Mouse (Mus musculus) liver, postnatal 0 days (tissue): ENCODE data around the gene Drg2. TPM values are rescaled to one million over a fixed set of nuclear protein-coding genes. Genes with fewer than 3 reads are reported as not detected.

ENCODE experiments used
- ATAC-seq: fragments of 200-750 bp; cut with Nextera tagmentation; 2 replicates; pipeline ENCODE4 v1.8.0; 2017; ENCODE audit warnings: mild to moderate bottlenecking, moderate library complexity
- DNase-seq: peaks from one replicate; pipeline ENCODE4 v3.0.0-alpha.2; 2016
- H3K27ac ChIP-seq: fragments of 300-500 bp; sonication (generic); 2 replicates; pipeline ENCODE4 v1.5.1; 2014; ENCODE audit warnings: antibody characterized with exemption, moderate library complexity, mild to moderate bottlenecking, low read depth
- H3K27me3 ChIP-seq: fragments of 300-500 bp; sonication (generic); 2 replicates; pipeline ENCODE4 v1.6.1; 2014; ENCODE audit warnings: low read length, control low read depth, mixed read lengths; ENCODE audit not compliant: insufficient read depth
- H3K36me3 ChIP-seq: fragments of 300-500 bp; sonication (generic); replicated peaks from 2 replicates; pipeline ENCODE4 v1.6.1; 2014; ENCODE audit warnings: mild to moderate bottlenecking, control low read depth, low read length, moderate library complexity, mixed read lengths; ENCODE audit not compliant: insufficient read depth
- H3K4me1 ChIP-seq: fragments of 300-500 bp; sonication (generic); 2 replicates; pipeline ENCODE4 v1.6.1; 2014; ENCODE audit warnings: antibody characterized with exemption, mild to moderate bottlenecking, control low read depth; ENCODE audit not compliant: insufficient read depth
- H3K4me2 ChIP-seq: fragments of 300-500 bp; sonication (generic); 2 replicates; pipeline ENCODE4 v1.6.1; 2014; ENCODE audit warnings: low read depth, mild to moderate bottlenecking, low read length, moderate library complexity, mixed read lengths
- H3K4me3 ChIP-seq: fragments of 300-500 bp; sonication (generic); 2 replicates; pipeline ENCODE4 v1.5.1; 2014; ENCODE audit warnings: low read depth, low read length
- H3K9ac ChIP-seq: fragments of 300-500 bp; sonication (generic); replicated peaks from 2 replicates; pipeline ENCODE4 v1.6.1; 2014; ENCODE audit warnings: mild to moderate bottlenecking, moderate library complexity
- H3K9me3 ChIP-seq: fragments of 300-500 bp; sonication (generic); 2 replicates; pipeline ENCODE4 v1.6.1; 2016; ENCODE audit warnings: mild to moderate bottlenecking, control low read depth, low read length, mixed read lengths
- CTCF ChIP-seq: sonication (generic); IDR thresholded peaks from 2 replicates; pipeline ENCODE4 v1.5.1; 2016; ENCODE audit warnings: antibody characterized with exemption, low read depth
- EP300 ChIP-seq: IDR thresholded peaks from 2 replicates; pipeline ENCODE4 v1.6.1; 2016; ENCODE audit warnings: antibody characterized with exemption, low read depth, mild to moderate bottlenecking
- WGBS: fragments of 180-500 bp; shearing (Covaris S2); extraction: QIAGEN DNeasy Blood & Tissue Kit; methylation state at CpG from one replicate; pipeline ENCODE4 v1.1.7; 2014; ENCODE audit not compliant: insufficient replicate concordance; 5-methylcytosine and 5-hydroxymethylcytosine counted together
- polyA plus RNA-seq: library from polyadenylated mRNA; unstranded; fragments of >200 nt; fragmentation: Nextera tagmentation; extraction: Ambion mirVana; gene quantifications from 2 replicates; pipeline ENCODE4 v1.2.1, GENCODE M21; 2015

Gene Drg2
- polyA plus RNA-seq, 1 experiment from 2014 or later, result 25.1 TPM

GRCm38 (mm10) chr11:60509500-60509899 is 55.1 kb downstream of the Drg2 start:
- WGBS, result 1% methylated on average over 25 of the region's 25 CpGs
- Histone ChIP-seq H3K27me3 (peaks cover 23% of the 10 kb centered on the region), H3K4me1 (peaks cover 10% of the 10 kb centered on the region), H3K4me3 (peak overlapping the region; percentile 41), H3K27ac (no peak overlapping the region), H3K9me3 (no peaks in the 10 kb centered on the region), H3K4me2 (peak overlapping the region; percentile 71), H3K9ac (peak overlapping the region; percentile 46; the same call in 1 of the 2 replicates), H3K36me3 (no peaks in the 10 kb centered on the region)
- TF ChIP-seq EP300 (no peak), CTCF (no peak)
- DNase-seq, result peak; percentile 37
- ATAC-seq, result peak; percentile 71

- H3K27ac ChIP-seq, result no peak overlapping the region
- H3K36me3 ChIP-seq, result no peaks in the 10 kb centered on the region
- no peak overlapping the region for H3K9ac ChIP-seq
- no peaks in the 10 kb centered on the region for H3K9me3 ChIP-seq
- DNase-seq (no peak), ATAC-seq (no peak)
- peaks cover 10% of the 10 kb centered on the region for H3K4me1 ChIP-seq
- no peak overlapping the region for H3K4me3 ChIP-seq
- WGBS, result 65% methylated on average over 1 of the region's 1 CpGs
- TF ChIP-seq EP300 (no peak), CTCF (no peak)
- H3K4me2 ChIP-seq, result no peak overlapping the region
- H3K27me3 ChIP-seq, result peaks cover 23% of the 10 kb centered on the region
Observed at GRCm38 (mm10) chr11:60511893-60512292, 57.5 kb downstream of the Drg2 start.

DNA sequence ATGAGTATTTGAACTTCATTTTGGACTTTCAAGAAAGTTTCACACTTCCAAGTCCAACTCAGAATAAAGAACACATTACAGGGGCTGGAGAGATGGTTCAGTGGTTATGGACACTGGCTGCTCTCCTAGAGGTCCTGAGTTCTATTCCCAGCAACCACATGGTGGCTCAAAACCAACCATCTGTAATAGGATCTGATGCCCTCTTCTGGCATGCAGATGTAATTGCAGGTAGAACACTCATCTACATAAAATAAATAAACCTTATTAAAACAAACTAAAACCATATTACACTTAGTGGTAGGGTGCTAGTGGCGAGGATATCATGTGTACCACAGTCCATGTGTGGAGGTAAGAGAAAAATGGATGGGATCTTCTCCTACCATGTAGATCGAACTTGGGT is 58.1 kb downstream of the Drg2 start:
- no peak for TF ChIP-seq EP300
- TF ChIP-seq CTCF, result peak; percentile 61
- no peak overlapping the region for H3K4me3 ChIP-seq
- 70% methylated on average over 2 of the region's 2 CpGs for WGBS

DNA sequence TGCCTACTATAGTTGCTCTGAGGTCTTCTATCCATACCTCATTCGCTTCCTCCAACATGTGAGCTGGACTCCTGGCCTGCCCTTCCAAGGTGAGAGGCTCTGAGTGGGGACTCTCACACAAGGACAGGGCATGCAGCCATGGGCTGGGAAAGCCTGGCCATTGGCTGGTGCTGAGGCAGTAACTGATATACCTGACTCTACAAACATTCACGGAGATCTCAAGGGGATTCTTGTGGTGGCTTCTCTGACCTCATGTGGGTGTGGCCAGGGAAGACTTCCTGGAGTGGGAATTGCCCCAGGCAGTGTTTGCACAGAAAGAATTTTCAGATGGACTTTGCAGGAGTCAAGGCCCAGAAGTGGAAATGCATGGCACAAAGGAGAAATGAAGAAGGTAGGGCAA is 60.5 kb downstream of the Drg2 start:
- Histone ChIP-seq H3K27ac (no peak overlapping the region), H3K9me3 (no peaks in the 10 kb centered on the region), H3K9ac (no peak overlapping the region), H3K4me3 (no peak overlapping the region), H3K27me3 (peaks cover 2% of the 10 kb centered on the region; the same call in 1 of the 2 replicates), H3K36me3 (no peaks in the 10 kb centered on the region), H3K4me2 (no peak overlapping the region), H3K4me1 (no peaks in the 10 kb centered on the region; the same call in 1 of the 2 replicates)
- WGBS, result 60% methylated on average over 2 of the region's 2 CpGs
- DNase-seq (no peak), ATAC-seq (no peak)
- no peak for TF ChIP-seq CTCF
- no peak for TF ChIP-seq EP300

More for the DNA sequence above, 58.1 kb downstream of the Drg2 start:
- no peak overlapping the region for H3K4me2 ChIP-seq
- no peaks in the 10 kb centered on the region for H3K36me3 ChIP-seq
- H3K9me3 ChIP-seq, result no peaks in the 10 kb centered on the region
- ATAC-seq, result no peak
- H3K27me3 ChIP-seq, result peaks cover 21% of the 10 kb centered on the region
- H3K4me1 ChIP-seq, result peaks cover 10% of the 10 kb centered on the region
- H3K9ac ChIP-seq, result no peak overlapping the region
- DNase-seq, result no peak
- no peak overlapping the region for H3K27ac ChIP-seq

GRCm38 (mm10) chr11:60518305-60518704 is 63.9 kb downstream of the Drg2 start:
- DNase-seq (no peak), ATAC-seq (no peak)
- Histone ChIP-seq H3K9me3 (no peaks in the 10 kb centered on the region), H3K9ac (no peak overlapping the region), H3K27ac (no peak overlapping the region), H3K36me3 (no peaks in the 10 kb centered on the region), H3K4me2 (no peak overlapping the region), H3K27me3 (no peaks in the 10 kb centered on the region), H3K4me3 (no peak overlapping the region), H3K4me1 (no peaks in the 10 kb centered on the region; the same call in 1 of the 2 replicates)
- TF ChIP-seq CTCF (no peak), EP300 (no peak)
- WGBS, result 66% methylated on average over 4 of the region's 4 CpGs

Other genes with a start within 250 kb of the Drg2 start
- gene Srebf1, start 232.0 kb upstream of the Drg2 start, polyA plus RNA-seq, result 21.4 and 31.0 TPM in 2 replicates
- 3.0 and 3.6 TPM in 2 replicates for gene Tom1l2, start 101.7 kb upstream of the Drg2 start, polyA plus RNA-seq
- gene Drc3, start 101.3 kb upstream of the Drg2 start, polyA plus RNA-seq, result 0.54 and 0.56 TPM in 2 replicates
- 5.1 and 5.6 TPM in 2 replicates for gene Gid4, start 37.4 kb upstream of the Drg2 start, polyA plus RNA-seq
- 20.9 and 22.6 TPM in 2 replicates for gene Atpaf2, start 36.1 kb upstream of the Drg2 start, polyA plus RNA-seq
- gene Myo15, start 14.7 kb downstream of the Drg2 start, polyA plus RNA-seq, result 0.06 and 0.09 TPM in 2 replicates
- gene Alkbh5, start 81.8 kb downstream of the Drg2 start, polyA plus RNA-seq, result 16.7 and 19.1 TPM in 2 replicates
- gene Llgl1, start 245.1 kb downstream of the Drg2 start, polyA plus RNA-seq, result 4.2 and 4.6 TPM in 2 replicates